Mouse (Mus musculus) intestine, embryonic 15.5 days (tissue): ENCODE measurements around the gene Xrn2. TPM values are rescaled to one million over a fixed set of nuclear protein-coding genes. Genes with fewer than 3 reads are reported as not detected.

Source experiments
- ATAC-seq: fragments of 200-750 bp; cut with Nextera tagmentation; 2 replicates; pipeline ENCODE4 v1.8.0; 2017; ENCODE audit warnings: moderate TSS enrichment, moderate library complexity
- H3K27ac ChIP-seq: fragments of 300-500 bp; sonication (generic); 2 replicates; pipeline ENCODE4 v1.5.1; 2015; ENCODE audit warnings: mild to moderate bottlenecking, inconsistent platforms
- H3K27me3 ChIP-seq: fragments of 300-500 bp; sonication (generic); replicated peaks from 2 replicates; pipeline ENCODE4 v1.6.1; 2015; ENCODE audit warnings: inconsistent platforms
- H3K36me3 ChIP-seq: fragments of 300-500 bp; sonication (generic); 2 replicates; pipeline ENCODE4 v1.6.1; 2015; ENCODE audit warnings: inconsistent platforms
- H3K4me1 ChIP-seq: fragments of 300-500 bp; sonication (generic); replicated peaks from 2 replicates; pipeline ENCODE4 v1.6.1; 2015; ENCODE audit warnings: inconsistent platforms
- H3K4me2 ChIP-seq: fragments of 300-500 bp; sonication (generic); replicated peaks from 2 replicates; pipeline ENCODE4 v1.6.1; 2015; ENCODE audit warnings: mild to moderate bottlenecking, inconsistent platforms
- H3K4me3 ChIP-seq: fragments of 300-500 bp; sonication (generic); replicated peaks from 2 replicates; pipeline ENCODE4 v1.5.1; 2015; ENCODE audit warnings: inconsistent platforms
- H3K9ac ChIP-seq: fragments of 300-500 bp; sonication (generic); 2 replicates; pipeline ENCODE4 v1.6.1; 2015; ENCODE audit warnings: inconsistent platforms
- H3K9me3 ChIP-seq: fragments of 300-500 bp; sonication (generic); 2 replicates; pipeline ENCODE4 v1.6.1; 2016; ENCODE audit warnings: inconsistent platforms
- WGBS: fragments of 180-500 bp; shearing (Covaris S2); methylation state at CpG from one replicate; pipeline ENCODE4 v1.1.7; 2015; 5-methylcytosine and 5-hydroxymethylcytosine counted together
- polyA plus RNA-seq: library from polyadenylated mRNA; unstranded; fragments of >200 nt; fragmentation: Nextera tagmentation; extraction: Ambion mirVana; gene quantifications from 2 replicates; pipeline ENCODE4 v1.2.1, GENCODE M21; 2015

Xrn2 gene
- polyA plus RNA-seq, 1 experiment from 2014 or later, result 77.6 TPM

DNA sequence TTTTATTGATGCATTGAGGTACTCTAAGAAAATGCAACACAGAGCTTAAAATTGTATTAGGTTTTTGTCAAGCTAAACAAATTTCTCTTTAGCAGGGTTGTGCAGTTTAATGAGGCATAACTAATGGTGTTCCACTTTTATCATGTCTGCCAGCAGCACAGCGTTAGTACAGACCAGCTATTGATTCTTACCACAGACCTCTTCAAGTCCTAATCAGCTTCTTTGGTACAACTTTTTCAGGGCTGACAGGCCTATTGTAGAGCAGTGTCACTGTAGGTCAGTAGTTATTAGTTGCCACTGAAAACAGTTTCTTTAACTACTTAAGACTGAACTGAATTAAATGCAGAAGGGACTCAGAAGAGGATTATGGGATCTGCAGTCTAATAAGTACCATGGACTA is 56.3 kb downstream of the Xrn2 start:
- Histone ChIP-seq H3K9me3 (no peaks in the 10 kb centered on the region), H3K27ac (no peak overlapping the region), H3K4me2 (no peak overlapping the region), H3K4me3 (no peak overlapping the region), H3K4me1 (no peaks in the 10 kb centered on the region), H3K36me3 (0 out of 2 replicates have a peak, but pooled peaks cover 2% of the 10 kb centered on the region), H3K9ac (no peak overlapping the region), H3K27me3 (no peaks in the 10 kb centered on the region)
- WGBS, result 83% methylated on average over 1 of the region's 1 CpGs
- ATAC-seq, result no peak

GRCm38 (mm10) chr2:147070305-147070704 is 57.5 kb downstream of the Xrn2 start:
- H3K4me3 ChIP-seq, result no peak overlapping the region
- H3K36me3 ChIP-seq, result peaks cover 4% of the 10 kb centered on the region; the same call in 1 of the 2 replicates
- no peak overlapping the region for H3K4me2 ChIP-seq
- no peaks in the 10 kb centered on the region for H3K27me3 ChIP-seq
- no peaks in the 10 kb centered on the region for H3K9me3 ChIP-seq
- no peak overlapping the region for H3K9ac ChIP-seq
- WGBS, result 92% methylated on average over 1 of the region's 1 CpGs
- no peak overlapping the region for H3K27ac ChIP-seq
- no peak for ATAC-seq
- no peaks in the 10 kb centered on the region for H3K4me1 ChIP-seq

DNA sequence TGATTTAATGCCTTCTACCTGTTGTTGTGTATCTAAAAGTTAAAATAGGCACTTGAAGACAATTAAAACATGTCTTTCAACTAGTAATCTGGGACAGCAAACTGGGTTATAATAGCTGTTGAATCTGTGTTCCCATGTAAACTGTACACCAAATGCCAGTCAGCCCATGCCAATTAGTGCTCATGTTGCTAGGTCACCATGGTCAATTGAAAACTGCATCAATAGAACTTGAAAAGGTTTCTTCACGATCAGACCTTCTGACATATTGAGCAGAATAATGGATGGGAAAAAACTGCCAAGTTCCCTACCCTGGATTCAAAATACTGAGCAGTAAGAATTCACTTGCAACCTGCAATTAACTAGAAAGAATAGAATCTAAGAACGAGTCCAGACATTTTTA is 61.2 kb downstream of the Xrn2 start:
- no peak overlapping the region for H3K4me3 ChIP-seq
- H3K4me2 ChIP-seq, result no peak overlapping the region
- H3K27ac ChIP-seq, result no peak overlapping the region
- H3K9me3 ChIP-seq, result no peaks in the 10 kb centered on the region
- WGBS, result 88% methylated on average over 2 of the region's 2 CpGs
- H3K27me3 ChIP-seq, result no peaks in the 10 kb centered on the region
- peaks cover 4% of the 10 kb centered on the region; the same call in 1 of the 2 replicates for H3K36me3 ChIP-seq
- H3K9ac ChIP-seq, result no peak overlapping the region
- no peaks in the 10 kb centered on the region for H3K4me1 ChIP-seq
- no peak for ATAC-seq

DNA sequence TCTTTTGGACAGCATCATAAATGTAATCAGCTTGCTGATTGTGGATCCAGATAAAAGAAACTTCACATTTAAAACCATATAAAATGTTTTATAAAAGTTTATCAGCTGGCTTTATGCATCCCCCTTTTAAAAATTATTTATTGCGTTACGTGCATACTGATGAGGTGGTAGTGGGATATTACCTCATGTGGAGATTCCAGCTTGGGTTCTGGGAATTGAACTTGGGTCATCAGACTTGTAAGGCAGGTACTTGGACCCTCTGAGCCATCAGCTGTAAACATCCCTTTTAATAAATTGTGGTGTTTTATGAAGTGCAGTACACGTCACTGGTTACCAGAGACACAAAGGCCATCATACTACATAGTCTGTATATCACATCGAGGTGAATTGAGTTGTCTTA is 61.6 kb downstream of the Xrn2 start:
- Histone ChIP-seq H3K9ac (no peak overlapping the region), H3K27me3 (no peaks in the 10 kb centered on the region), H3K27ac (no peak overlapping the region), H3K4me2 (no peak overlapping the region), H3K36me3 (peaks cover 4% of the 10 kb centered on the region; the same call in 1 of the 2 replicates), H3K4me1 (no peaks in the 10 kb centered on the region), H3K9me3 (no peaks in the 10 kb centered on the region), H3K4me3 (no peak overlapping the region)
- 93% methylated on average over 4 of the region's 4 CpGs for WGBS
- ATAC-seq, result no peak

DNA sequence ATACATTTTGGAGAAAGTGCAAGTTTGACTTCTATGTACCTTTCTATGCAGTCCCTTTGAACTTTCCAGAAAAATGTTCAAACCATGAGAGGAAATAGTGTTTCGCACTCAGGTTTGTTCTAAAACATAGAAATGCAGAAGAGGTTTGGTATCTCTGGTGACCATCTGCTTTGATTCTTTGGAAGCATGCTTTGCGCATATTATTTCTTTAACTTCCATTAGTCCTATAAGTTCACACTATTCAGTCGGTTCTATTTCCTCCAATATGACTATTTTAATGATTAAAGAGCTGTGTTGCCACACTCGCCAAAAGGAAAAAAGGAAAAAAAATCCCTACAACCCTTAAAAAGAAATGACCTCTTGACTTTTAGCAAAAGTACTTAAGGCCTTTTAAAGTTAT is 69.6 kb downstream of the Xrn2 start:
- no peak overlapping the region for H3K9ac ChIP-seq
- H3K27me3 ChIP-seq, result peaks cover 45% of the 10 kb centered on the region
- H3K9me3 ChIP-seq, result no peaks in the 10 kb centered on the region
- no peak overlapping the region for H3K4me3 ChIP-seq
- WGBS, result 71% methylated on average over 4 of the region's 4 CpGs
- H3K4me1 ChIP-seq, result peaks cover 19% of the 10 kb centered on the region
- ATAC-seq, result no peak
- no peak overlapping the region for H3K4me2 ChIP-seq
- no peaks in the 10 kb centered on the region for H3K36me3 ChIP-seq
- no peak overlapping the region for H3K27ac ChIP-seq

DNA sequence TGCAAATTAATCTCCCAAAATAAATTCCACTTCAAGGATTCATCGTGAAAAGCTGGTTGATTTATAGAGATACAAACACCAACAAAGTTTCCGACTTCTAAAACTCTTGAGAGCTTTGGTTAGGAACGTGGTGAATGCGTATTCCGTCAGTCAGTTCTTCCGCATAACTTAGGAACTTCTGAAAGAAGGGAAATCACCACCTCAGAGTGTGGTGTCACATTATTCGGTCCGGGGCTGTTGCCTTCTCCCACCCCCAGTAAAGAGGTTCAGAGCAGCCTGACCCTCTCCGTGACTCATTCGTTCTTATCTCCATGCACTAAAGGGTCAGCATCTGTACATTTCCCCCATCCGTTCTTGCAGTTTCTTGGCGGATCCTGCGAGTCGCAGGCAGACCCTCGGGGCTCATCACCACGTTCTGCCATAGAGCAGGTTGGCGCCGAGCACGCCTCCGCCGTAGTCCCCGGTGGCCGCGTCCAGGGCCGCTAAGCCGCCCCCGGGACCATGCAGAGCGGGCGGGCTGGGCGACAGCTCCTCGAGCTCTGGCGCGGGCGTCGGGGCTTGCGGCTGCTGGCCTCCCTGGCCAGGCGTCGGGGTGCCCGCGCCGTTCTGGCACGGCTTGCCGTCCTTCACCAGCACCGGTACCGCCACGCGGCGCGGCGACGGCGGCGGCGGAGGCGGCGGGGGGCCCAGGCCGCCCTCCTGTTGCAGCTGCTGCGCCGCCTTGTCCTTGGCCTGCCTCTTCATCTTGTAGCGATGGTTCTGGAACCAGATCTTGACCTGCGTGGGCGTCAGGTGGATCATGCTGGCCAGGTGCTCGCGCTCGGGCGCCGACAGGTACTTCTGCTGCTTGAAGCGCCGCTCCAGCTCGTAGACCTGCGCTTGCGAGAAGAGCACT is 70.9 kb downstream of the Xrn2 start:
- Histone ChIP-seq H3K9me3 (no peaks in the 10 kb centered on the region), H3K27ac (no peak overlapping the region), H3K27me3 (peaks cover 47% of the 10 kb centered on the region), H3K36me3 (no peaks in the 10 kb centered on the region), H3K4me3 (peak overlapping the region; percentile 43), H3K9ac (no peak overlapping the region), H3K4me2 (peak overlapping the region; percentile 80), H3K4me1 (peaks cover 19% of the 10 kb centered on the region)
- peak; percentile 64 for ATAC-seq
- WGBS, result 1% methylated on average over 72 of the region's 72 CpGs

DNA sequence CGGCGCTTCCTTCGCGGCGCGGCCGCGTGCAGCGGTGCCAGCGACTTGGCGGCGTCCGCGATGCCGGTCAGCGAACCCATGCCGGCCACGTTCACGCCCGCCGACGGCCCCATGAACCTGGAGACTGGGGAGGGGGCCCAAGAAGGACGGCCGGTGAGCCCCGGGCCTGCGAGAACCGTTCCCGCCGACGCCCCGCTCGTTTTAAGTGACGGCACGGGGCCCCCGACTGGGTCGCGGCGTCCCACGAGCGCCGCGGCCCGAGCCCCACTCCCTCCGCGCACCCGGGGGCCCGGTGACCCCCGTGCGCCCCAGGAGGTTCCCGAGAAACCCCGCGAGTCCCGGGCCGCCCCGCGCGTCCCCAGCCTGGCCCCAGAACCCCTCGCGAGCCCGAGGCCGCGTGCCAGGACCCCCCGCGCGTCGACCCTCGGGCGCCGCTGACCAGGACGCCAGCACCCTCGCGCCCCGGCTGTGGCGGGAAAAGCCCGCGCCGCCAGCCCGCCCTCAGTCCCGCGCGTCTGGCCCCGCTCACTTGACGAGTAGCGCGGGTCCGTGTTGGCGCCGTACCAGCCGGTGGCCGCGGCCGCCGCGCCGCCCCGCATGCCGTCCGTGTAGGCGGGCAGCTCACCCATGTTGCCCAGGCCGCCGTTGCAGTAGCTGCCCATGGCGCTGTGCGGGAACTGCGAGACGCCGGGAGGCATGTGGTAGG is 71.7 kb downstream of the Xrn2 start:
- peak; percentile 50 for ATAC-seq
- peak overlapping the region; percentile 43 for H3K4me3 ChIP-seq
- H3K4me1 ChIP-seq, result peaks cover 19% of the 10 kb centered on the region
- no peaks in the 10 kb centered on the region for H3K9me3 ChIP-seq
- H3K27ac ChIP-seq, result no peak overlapping the region
- no peaks in the 10 kb centered on the region for H3K36me3 ChIP-seq
- peaks cover 47% of the 10 kb centered on the region for H3K27me3 ChIP-seq
- H3K9ac ChIP-seq, result no peak overlapping the region
- peak overlapping the region; percentile 80 for H3K4me2 ChIP-seq
- under 1% methylated on average over 106 of the region's 106 CpGs for WGBS

- Histone ChIP-seq H3K9ac (no peak within 1 kb of the TSS), H3K4me3 (peak within 1 kb of the TSS; percentile 43), H3K27ac (no peak within 1 kb of the TSS), H3K36me3 (no peaks in the 10 kb centered on the region), H3K27me3 (peaks cover 50% of the 10 kb centered on the region), H3K4me2 (peak within 1 kb of the TSS; percentile 80), H3K4me1 (peaks cover 19% of the 10 kb centered on the region), H3K9me3 (no peaks in the 10 kb centered on the region)
- under 1% methylated on average over 81 of the region's 82 CpGs for WGBS
- ATAC-seq, result peak; percentile 44
Observed at GRCm38 (mm10) chr2:147085072-147085870, 72.5 kb downstream of the Xrn2 start, which contains the start of gene Nkx2-4. TSS of gene Nkx2-4 (minus strand) at chr2:147085445.

GRCm38 (mm10) chr2:147085937-147086336 is 73.1 kb downstream of the Xrn2 start:
- no peak for ATAC-seq
- peaks cover 19% of the 10 kb centered on the region for H3K4me1 ChIP-seq
- no peak overlapping the region for H3K4me2 ChIP-seq
- no peak overlapping the region for H3K27ac ChIP-seq
- H3K4me3 ChIP-seq, result no peak overlapping the region
- no peaks in the 10 kb centered on the region for H3K9me3 ChIP-seq
- no peaks in the 10 kb centered on the region for H3K36me3 ChIP-seq
- peaks cover 49% of the 10 kb centered on the region for H3K27me3 ChIP-seq
- H3K9ac ChIP-seq, result no peak overlapping the region
- 11% methylated on average over 6 of the region's 6 CpGs for WGBS

GRCm38 (mm10) chr2:147086441-147086840 is 73.6 kb downstream of the Xrn2 start:
- Histone ChIP-seq H3K27me3 (peaks cover 44% of the 10 kb centered on the region), H3K4me1 (peaks cover 19% of the 10 kb centered on the region), H3K4me2 (no peak overlapping the region), H3K9me3 (no peaks in the 10 kb centered on the region), H3K27ac (no peak overlapping the region), H3K4me3 (no peak overlapping the region), H3K36me3 (no peaks in the 10 kb centered on the region), H3K9ac (no peak overlapping the region)
- 23% methylated on average over 5 of the region's 5 CpGs for whole genome bisulfite sequencing
- no peak for ATAC-seq

GRCm38 (mm10) chr2:147119736-147120135 is 106.9 kb downstream of the Xrn2 start:
- Histone ChIP-seq H3K27me3 (no peaks in the 10 kb centered on the region), H3K27ac (no peak overlapping the region), H3K9me3 (no peaks in the 10 kb centered on the region), H3K4me2 (no peak overlapping the region), H3K4me1 (no peaks in the 10 kb centered on the region), H3K36me3 (no peaks in the 10 kb centered on the region), H3K4me3 (no peak overlapping the region), H3K9ac (no peak overlapping the region)
- WGBS, result 89% methylated on average over 1 of the region's 1 CpGs
- no peak for ATAC-seq

GRCm38 (mm10) chr2:147127366-147127765 is 114.6 kb downstream of the Xrn2 start:
- no peaks in the 10 kb centered on the region for H3K36me3 ChIP-seq
- ATAC-seq, result no peak
- 85% methylated on average over 6 of the region's 6 CpGs for WGBS

More at GRCm38 (mm10) chr2:147127366-147127765, 114.6 kb downstream of the Xrn2 start:
- no peaks in the 10 kb centered on the region for H3K4me1 ChIP-seq
- no peak overlapping the region for H3K27ac ChIP-seq
- no peak overlapping the region for H3K4me3 ChIP-seq
- no peaks in the 10 kb centered on the region for H3K27me3 ChIP-seq
- H3K4me2 ChIP-seq, result no peak overlapping the region
- no peaks in the 10 kb centered on the region for H3K9me3 ChIP-seq
- H3K9ac ChIP-seq, result no peak overlapping the region
